Mouse (Mus musculus): ENCODE results near the gene Cntnap2. TPM values are rescaled to one million over a fixed set of nuclear protein-coding genes. Genes with fewer than 3 reads are reported as not detected.

Gene Cntnap2
- polyA plus RNA-seq, 1 experiment from 2014 or later = 4.7 TPM

- no peaks in the 10 kb centered on the region for H3K27me3 ChIP-seq
- no peak for ATAC-seq (ENCODE audit: low FRiP score, low read depth)
- H3K9ac ChIP-seq = no peak overlapping the region
- WGBS = 48% methylated on average over 5 of the region's 5 CpGs
- H3K4me3 ChIP-seq = no peak overlapping the region
- H3K36me3 ChIP-seq = no peaks in the 10 kb centered on the region
- H3K4me1 ChIP-seq = peaks cover 11% of the 10 kb centered on the region; the same call in 1 of the 2 replicates
- no peak overlapping the region for H3K27ac ChIP-seq
- no peak overlapping the region for H3K4me2 ChIP-seq (replicated peaks)
- H3K9me3 ChIP-seq = no peaks in the 10 kb centered on the region
Observed at GRCm38 (mm10) chr6:47323169-47323835, 2264.1 kb downstream of the Cntnap2 start.

GRCm38 (mm10) chr6:47323886-47324285 is 2264.7 kb downstream of the Cntnap2 start:
- peaks cover 7% of the 10 kb centered on the region; the same call in 1 of the 2 replicates for H3K4me1 ChIP-seq
- 31% methylated on average over 5 of the region's 5 CpGs for WGBS
- H3K4me2 ChIP-seq (replicated peaks) = no peak overlapping the region
- no peaks in the 10 kb centered on the region for H3K27me3 ChIP-seq
- H3K4me3 ChIP-seq = no peak overlapping the region
- ATAC-seq (ENCODE audit: low FRiP score, low read depth) = no peak
- no peaks in the 10 kb centered on the region for H3K9me3 ChIP-seq
- H3K36me3 ChIP-seq = no peaks in the 10 kb centered on the region
- no peak overlapping the region for H3K27ac ChIP-seq
- no peak overlapping the region for H3K9ac ChIP-seq

- no peak overlapping the region for H3K4me2 ChIP-seq (replicated peaks)
- 94% methylated on average over 3 of the region's 3 CpGs for WGBS
- no peak overlapping the region for H3K9ac ChIP-seq
- no peaks in the 10 kb centered on the region for H3K36me3 ChIP-seq
- no peaks in the 10 kb centered on the region for H3K9me3 ChIP-seq
- H3K27ac ChIP-seq = no peak overlapping the region
- no peak for ATAC-seq (ENCODE audit: low FRiP score, low read depth)
- H3K4me3 ChIP-seq = no peak overlapping the region
- no peaks in the 10 kb centered on the region for H3K4me1 ChIP-seq
- no peaks in the 10 kb centered on the region for H3K27me3 ChIP-seq
Observed at GRCm38 (mm10) chr6:47328281-47328680, 2269.1 kb downstream of the Cntnap2 start.

GRCm38 (mm10) chr6:47329212-47329611 is 2270.1 kb downstream of the Cntnap2 start:
- Histone ChIP-seq H3K4me1 (no peaks in the 10 kb centered on the region), H3K36me3 (no peaks in the 10 kb centered on the region), H3K9me3 (no peaks in the 10 kb centered on the region), H3K4me3 (no peak overlapping the region), H3K27ac (no peak overlapping the region), H3K4me2 (replicated peaks) (no peak overlapping the region), H3K9ac (no peak overlapping the region), H3K27me3 (no peaks in the 10 kb centered on the region)
- no peak for ATAC-seq (ENCODE audit: low FRiP score, low read depth)
- 22% methylated on average over 4 of the region's 4 CpGs for WGBS

GRCm38 (mm10) chr6:47333016-47333415 is 2273.9 kb downstream of the Cntnap2 start:
- Histone ChIP-seq H3K4me1 (no peaks in the 10 kb centered on the region), H3K4me3 (no peak overlapping the region), H3K27ac (no peak overlapping the region), H3K9me3 (no peaks in the 10 kb centered on the region), H3K4me2 (replicated peaks) (no peak overlapping the region), H3K9ac (no peak overlapping the region), H3K36me3 (no peaks in the 10 kb centered on the region), H3K27me3 (no peaks in the 10 kb centered on the region)
- ATAC-seq (ENCODE audit: low FRiP score, low read depth) = no peak
- 59% methylated on average over 4 of the region's 4 CpGs for WGBS

- Histone ChIP-seq H3K9ac (no peak overlapping the region), H3K9me3 (no peaks in the 10 kb centered on the region), H3K4me3 (no peak overlapping the region), H3K36me3 (no peaks in the 10 kb centered on the region), H3K4me1 (no peaks in the 10 kb centered on the region), H3K27ac (no peak overlapping the region), H3K27me3 (no peaks in the 10 kb centered on the region), H3K4me2 (replicated peaks) (no peak overlapping the region)
- ATAC-seq (ENCODE audit: low FRiP score, low read depth) = no peak
- 84% methylated on average over 2 of the region's 2 CpGs for WGBS
Observed at GRCm38 (mm10) chr6:47334377-47334776, 2275.2 kb downstream of the Cntnap2 start.

GRCm38 (mm10) chr6:47337300-47337699 is 2278.1 kb downstream of the Cntnap2 start:
- Histone ChIP-seq H3K9me3 (no peaks in the 10 kb centered on the region), H3K4me3 (no peak overlapping the region), H3K9ac (no peak overlapping the region), H3K36me3 (no peaks in the 10 kb centered on the region), H3K4me2 (replicated peaks) (no peak overlapping the region), H3K4me1 (0 out of 2 replicates have a peak, but pooled peaks cover 3% of the 10 kb centered on the region), H3K27ac (no peak overlapping the region), H3K27me3 (no peaks in the 10 kb centered on the region)
- no peak for ATAC-seq (ENCODE audit: low FRiP score, low read depth)
- WGBS = 80% methylated on average over 4 of the region's 4 CpGs

GRCm38 (mm10) chr6:47338113-47338512 is 2279.0 kb downstream of the Cntnap2 start:
- no peaks in the 10 kb centered on the region for H3K9me3 ChIP-seq
- H3K27ac ChIP-seq = no peak overlapping the region
- H3K4me1 ChIP-seq = 0 out of 2 replicates have a peak, but pooled peaks cover 3% of the 10 kb centered on the region
- ATAC-seq (ENCODE audit: low FRiP score, low read depth) = no peak
- 84% methylated on average over 6 of the region's 6 CpGs for WGBS
- H3K9ac ChIP-seq = no peak overlapping the region
- H3K4me2 ChIP-seq (replicated peaks) = no peak overlapping the region
- H3K27me3 ChIP-seq = no peaks in the 10 kb centered on the region
- H3K4me3 ChIP-seq = no peak overlapping the region
- no peaks in the 10 kb centered on the region for H3K36me3 ChIP-seq

GRCm38 (mm10) chr6:47340813-47341502 is 2281.8 kb downstream of the Cntnap2 start:
- no peak overlapping the region for H3K27ac ChIP-seq
- WGBS = 78% methylated on average over 4 of the region's 4 CpGs
- H3K9ac ChIP-seq = no peak overlapping the region
- H3K4me2 ChIP-seq (replicated peaks) = no peak overlapping the region
- 0 out of 2 replicates have a peak, but pooled peaks cover 3% of the 10 kb centered on the region for H3K4me1 ChIP-seq
- no peaks in the 10 kb centered on the region for H3K9me3 ChIP-seq
- H3K27me3 ChIP-seq = no peaks in the 10 kb centered on the region
- no peak overlapping the region for H3K4me3 ChIP-seq
- no peaks in the 10 kb centered on the region for H3K36me3 ChIP-seq
- no peak for ATAC-seq (ENCODE audit: low FRiP score, low read depth)

GRCm38 (mm10) chr6:47341503-47341884 is 2282.3 kb downstream of the Cntnap2 start:
- no peak overlapping the region for H3K4me2 ChIP-seq (replicated peaks)
- H3K9ac ChIP-seq = no peak overlapping the region
- 0 out of 2 replicates have a peak, but pooled peaks cover 3% of the 10 kb centered on the region for H3K4me1 ChIP-seq
- H3K27me3 ChIP-seq = no peaks in the 10 kb centered on the region
- H3K9me3 ChIP-seq = no peaks in the 10 kb centered on the region
- no peaks in the 10 kb centered on the region for H3K36me3 ChIP-seq
- H3K27ac ChIP-seq = no peak overlapping the region
- H3K4me3 ChIP-seq = no peak overlapping the region
- no peak for ATAC-seq (ENCODE audit: low FRiP score, low read depth)
- 30% methylated on average over 6 of the region's 6 CpGs for WGBS

- H3K4me3 ChIP-seq = no peak overlapping the region
- H3K36me3 ChIP-seq = no peaks in the 10 kb centered on the region
- WGBS = 88% methylated on average over 1 of the region's 1 CpGs
Observed at GRCm38 (mm10) chr6:47343245-47343644, 2284.1 kb downstream of the Cntnap2 start.

GRCm38 (mm10) chr6:47344696-47345095 is 2285.5 kb downstream of the Cntnap2 start:
- H3K4me2 ChIP-seq (replicated peaks) = no peak overlapping the region
- ATAC-seq (ENCODE audit: low FRiP score, low read depth) = no peak
- no peak overlapping the region for H3K27ac ChIP-seq
- H3K27me3 ChIP-seq = no peaks in the 10 kb centered on the region
- 0 out of 2 replicates have a peak, but pooled peaks cover 3% of the 10 kb centered on the region for H3K4me1 ChIP-seq
- 63% methylated on average over 3 of the region's 3 CpGs for WGBS
- no peaks in the 10 kb centered on the region for H3K9me3 ChIP-seq
- no peak overlapping the region for H3K4me3 ChIP-seq
- no peak overlapping the region for H3K9ac ChIP-seq
- no peaks in the 10 kb centered on the region for H3K36me3 ChIP-seq

More at GRCm38 (mm10) chr6:47343245-47343644, 2284.1 kb downstream of the Cntnap2 start:
- no peak overlapping the region for H3K4me2 ChIP-seq (replicated peaks)
- H3K27ac ChIP-seq = no peak overlapping the region
- no peak for ATAC-seq (ENCODE audit: low FRiP score, low read depth)
- H3K9me3 ChIP-seq = no peaks in the 10 kb centered on the region
- 0 out of 2 replicates have a peak, but pooled peaks cover 3% of the 10 kb centered on the region for H3K4me1 ChIP-seq
- H3K9ac ChIP-seq = no peak overlapping the region
- no peaks in the 10 kb centered on the region for H3K27me3 ChIP-seq
